Mouse (Mus musculus) B cell, adult (primary cell): Measurements from ENCODE around the gene Tmem30c. TPM values are rescaled to one million over a fixed set of nuclear protein-coding genes. Genes with fewer than 3 reads are reported as not detected.

Source experiments
- total RNA-seq: library from RNA; stranded (reverse); gene quantifications from 4 replicates; pipeline ENCODE4 v1.2.4, GENCODE M21; 2023; ENCODE audit not compliant: inconsistent age

Gene Tmem30c
- total RNA-seq, result 0.18 to 0.22 TPM in 2 of 4 replicates, not detected in the others

DNA sequence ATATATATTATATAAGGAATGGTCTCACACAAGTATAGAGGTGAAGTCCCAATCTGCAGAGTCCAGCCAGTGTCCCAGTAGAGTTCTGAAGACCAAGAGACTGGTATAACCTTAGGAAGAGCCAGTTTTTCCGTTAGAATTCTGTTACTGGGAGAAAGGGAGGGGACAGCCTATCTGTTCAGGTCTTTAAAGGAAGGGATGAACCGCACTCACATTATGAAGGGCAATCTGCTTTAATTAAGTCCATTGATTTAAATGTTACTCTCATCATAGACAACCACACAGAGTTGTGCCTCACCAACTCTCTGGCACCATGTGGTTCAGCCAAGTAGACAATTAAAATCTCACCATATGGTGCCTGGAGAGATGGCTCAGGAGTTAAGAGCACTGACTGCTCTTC, at the start of gene Tmem30c:
TSS of gene Tmem30c (minus strand) at position 101 of the 400 bp plus-strand sequence.

GRCm38 (mm10) chr16:57231089-57231936, 61.4 kb downstream of the Tmem30c start, which contains the start of gene Tbc1d23:
Gene Tbc1d23, minus strand, starts transcription at chr16:57231504.

Other genes with a start within 250 kb of the Tmem30c start
- gene Tmem45a2, start 221.5 kb downstream of the Tmem30c start, total RNA-seq, result not detected in 4 replicates
- gene Tomm70a, start 171.2 kb downstream of the Tmem30c start, total RNA-seq, result 29.7 to 31.8 TPM (median 30.5 TPM) in 4 replicates
- gene Nit2, start 125.5 kb downstream of the Tmem30c start, total RNA-seq, result 14.9 to 28.3 TPM (median 17.2 TPM) in 4 replicates
- 51.3 to 62.7 TPM (median 59.2 TPM) in 4 replicates for gene Tbc1d23, start 61.4 kb downstream of the Tmem30c start, total RNA-seq
- gene Filip1l, start 60.2 kb upstream of the Tmem30c start, total RNA-seq, result 182 to 197 TPM (median 188 TPM) in 4 replicates